Mouse (Mus musculus) heart, adult 10 weeks (tissue): ENCODE measurements around the gene Zfp709. TPM values are rescaled to one million over a fixed set of nuclear protein-coding genes. Genes with fewer than 3 reads are reported as not detected.

Experiments used
- polyA plus RNA-seq: library from polyadenylated mRNA; stranded (reverse); fragments of 350-450 nt; fragmentation: Illumina TruSeq; extraction: RNeasy Lipid Tissue Mini Kit (QIAGEN cat#74804); gene quantifications from one replicate; pipeline ENCODE4 v1.2.3, GENCODE M21; 2014; ENCODE audit warnings: low read depth, low replicate concordance

The Zfp709 gene
- 2.9 TPM for polyA plus RNA-seq

GRCm38 (mm10) chr8:71881618-71882274 lies at the start of gene Zfp709:
TSS of gene Zfp709 (plus strand) at chr8:71882019.

GRCm38 (mm10) chr8:71908309-71909261 lies 26.8 kb downstream of the Zfp709 start, which contains the start of the genes Zfp882 and Zfp617:
TSS of gene Zfp882 (plus strand) at chr8:71908608.
TSS of gene Zfp617 (plus strand) at chr8:71908635.

Other genes starting within 250 kb of the Zfp709 start
- 0.81 TPM for gene Unc13a, start 210.3 kb upstream of the Zfp709 start, polyA plus RNA-seq
- gene Jak3, start 205.7 kb upstream of the Zfp709 start, polyA plus RNA-seq: 12.1 TPM
- 1.6 TPM for gene Insl3, start 192.8 kb upstream of the Zfp709 start, polyA plus RNA-seq
- 6.6 TPM for gene B3gnt3, start 180.2 kb upstream of the Zfp709 start, polyA plus RNA-seq
- 0.99 TPM for gene Fcho1, start 156.3 kb upstream of the Zfp709 start, polyA plus RNA-seq
- 2.6 TPM for gene Zfp882, start 26.6 kb downstream of the Zfp709 start, polyA plus RNA-seq
- gene Zfp617, start 26.6 kb downstream of the Zfp709 start, polyA plus RNA-seq: 26.2 TPM
- gene Zfp961, start 69.0 kb downstream of the Zfp709 start, polyA plus RNA-seq: 8.5 TPM
- 0.34 TPM for gene Cyp4f18, start 127.6 kb downstream of the Zfp709 start, polyA plus RNA-seq
- not detected for gene Olfr372, start 159.2 kb downstream of the Zfp709 start, polyA plus RNA-seq
- not detected for gene Olfr373, start 201.2 kb downstream of the Zfp709 start, polyA plus RNA-seq
- not detected for gene Olfr374, start 225.0 kb downstream of the Zfp709 start, polyA plus RNA-seq